ENCODE assay signal across 11 mouse cellular contexts in the genomic region with DNA sequence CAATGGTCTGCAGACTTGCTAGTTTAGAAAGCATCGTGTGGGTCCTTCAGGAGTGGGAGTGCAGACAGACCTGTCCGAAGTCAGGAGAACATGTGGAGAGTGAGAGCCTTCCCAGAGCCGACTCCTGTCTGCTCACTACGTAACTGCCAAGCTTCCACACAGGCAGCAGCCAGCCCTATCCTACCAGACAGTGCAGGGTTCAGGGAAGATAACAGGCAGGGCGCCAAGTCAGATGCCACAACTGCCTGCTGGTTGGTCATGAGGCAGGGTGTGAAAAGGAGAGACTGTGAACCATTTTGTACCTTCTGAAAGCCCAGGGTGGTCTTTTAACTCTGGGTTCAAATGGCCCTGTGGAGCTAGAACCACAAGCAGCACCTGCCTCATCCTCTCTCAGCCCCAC. TPM values are rescaled to one million over a fixed set of nuclear protein-coding genes. Genes with fewer than 3 reads are reported as not detected.
DNase-seq lines count a peak whose midpoint lies in the region; ATAC-seq and TF ChIP-seq lines count a peak whose summit lies in the region.
"Had no signal": no experiment of that assay in that cellular context is flagged by ENCODE, and none has a peak within 500 bp of the region (broad histone marks: within the 10 kb centered on the region; RNA-seq: fewer than 3 reads in every experiment).

No protein-coding gene starts in this region.

- peaks cover 15% of the 10 kb centered on the region for H3K4me1 ChIP-seq in heart, embryonic 11.5 days (ENCODE audit: control insufficient read depth, insufficient read depth, low read length)
- H3K4me1 ChIP-seq in lung, adult 2 months (ENCODE audit: control insufficient read depth, insufficient read depth, low read length), result peaks cover 5% of the 10 kb centered on the region

- H3K9me3 ChIP-seq in heart, embryonic 11.5 days (replicated peaks; ENCODE audit: control insufficient read depth, low read length), result no peaks in the 10 kb centered on the region

- H3K27me3 ChIP-seq in heart, embryonic 11.5 days (ENCODE audit: control insufficient read depth, insufficient read depth, low read length), result no peaks in the 10 kb centered on the region

- H3K9ac ChIP-seq in heart, embryonic 11.5 days (ENCODE audit: low read depth, low read length), result no peak overlapping the region

- peak; percentile 97 for DNase-seq in heart, adult 11 months
- DNase-seq in MN1 (ENCODE audit: low spot score), result peak; percentile 56
- DNase-seq in kidney, postnatal 36 days, result peak; percentile 89 to 93
- no peak for DNase-seq in testis, postnatal 10 days (ENCODE audit: low spot score)
- no peak for DNase-seq in lung, adult 2 months
- DNase-seq in adrenal gland, adult 8-10 months, result no peak
- DNase-seq: adrenal gland, adult 2 months had no signal

- no peak for TF ChIP-seq CTCF in lung, adult 2 months (IDR thresholded peaks at IDR 0.05; ENCODE audit: insufficient read depth, low read length)

- TF ChIP-seq POLR2A in lung, adult 2 months (IDR thresholded peaks at IDR 0.05; ENCODE audit: borderline replicate concordance, extremely low read depth, low read depth, low read length), result no peak

- no peak overlapping the region for H3K4me2 ChIP-seq in heart, embryonic 11.5 days

- WGBS in heart, embryonic 11.5 days (ENCODE audit: insufficient replicate concordance), result 58% methylated on average over 5 of the region's 5 CpGs
- 72% methylated on average over 5 of the region's 5 CpGs for WGBS in lung, adult 2 months

- peaks cover 3% of the 10 kb centered on the region; the same call in 1 of the 2 replicates for H3K36me3 ChIP-seq in heart, embryonic 11.5 days (ENCODE audit: control insufficient read depth, insufficient read depth, low read length)

- H3K27ac ChIP-seq in heart, embryonic 11.5 days (ENCODE audit: low read depth, low read length), result no peak overlapping the region

- ATAC-seq in heart, embryonic 11.5 days (replicated peaks; ENCODE audit: insufficient number of reproducible peaks, low FRiP score, low TSS enrichment), result no peak; the same call in 1 of the 2 replicates
- peak; percentile 80 for ATAC-seq in erythroid progenitor cell, adult 5-6 weeks (replicated peaks; ENCODE audit: low FRiP score, poor library complexity, severe bottlenecking)

- no peak overlapping the region for H3K4me3 ChIP-seq in heart, embryonic 11.5 days (ENCODE audit: low read depth, low read length)
- H3K4me3 ChIP-seq in lung, adult 2 months (replicated peaks; ENCODE audit: extremely low read depth, low read depth, low read length), result no peak overlapping the region

RNA-seq across cellular contexts. Expression of gene Oat, which starts 6.1 kb away (rescaled TPM):
- polyA plus RNA-seq in heart, embryonic 11.5 days (2014; fragmentation: Nextera tagmentation; extraction: Ambion mirVana), result 162 and 186 TPM in 2 replicates
- 20.9 and 22.2 TPM in 2 replicates for total RNA-seq in erythroid progenitor cell, adult 5-6 weeks (2015; ENCODE audit: low replicate concordance)
- total RNA-seq in erythroid progenitor cell, adult 5-6 weeks (2017; ENCODE audit: low replicate concordance), result 18.5 and 23.5 TPM in 2 replicates
- polyA plus RNA-seq in lung, adult 2 months (2012; rRNA removed), result 126 and 152 TPM in 2 replicates
- 100 to 1,000 TPM; 140 to 156 (median 148) TPM for total RNA-seq in adrenal gland, adult 8-10 months (2022)

RNA-seq across cellular contexts. Expression of gene Nkx1-2, which starts 29.4 kb away (rescaled TPM):
- 0.04 TPM in 1 of 2 replicates, not detected in the other for polyA plus RNA-seq in heart, embryonic 11.5 days (2014; fragmentation: Nextera tagmentation; extraction: Ambion mirVana)
- not detected in 2 replicates for total RNA-seq in erythroid progenitor cell, adult 5-6 weeks (2015; ENCODE audit: low replicate concordance)
- not detected in 2 replicates for total RNA-seq in erythroid progenitor cell, adult 5-6 weeks (2017; ENCODE audit: low replicate concordance)
- polyA plus RNA-seq in lung, adult 2 months (2012; rRNA removed), result not detected in 2 replicates
- not detected for total RNA-seq in adrenal gland, adult 8-10 months (2022)
- total RNA-seq: adrenal gland, adult 2 months had no signal
- polyA plus RNA-seq: adrenal gland, adult 2 months; large intestine, adult 2 months; lung, embryonic 16.5 days had no signal

RNA-seq across cellular contexts. Expression of gene Lhpp, which starts 40.4 kb away (rescaled TPM):
- polyA plus RNA-seq in heart, embryonic 11.5 days (2014; fragmentation: Nextera tagmentation; extraction: Ambion mirVana), result 21.2 and 21.9 TPM in 2 replicates
- 1.7 and 2.5 TPM in 2 replicates for total RNA-seq in erythroid progenitor cell, adult 5-6 weeks (2015; ENCODE audit: low replicate concordance)
- total RNA-seq in erythroid progenitor cell, adult 5-6 weeks (2017; ENCODE audit: low replicate concordance), result 1.8 and 3.6 TPM in 2 replicates
- polyA plus RNA-seq in lung, adult 2 months (2012; rRNA removed), result 12.4 and 17.1 TPM in 2 replicates
- 10 to 100 TPM; 26.7 to 38.0 (median 29.8) TPM for total RNA-seq in adrenal gland, adult 8-10 months (2022)

Comparison
In these comparisons a context has a peak if more than half of its experiments do, and no peak if none do; other contexts are left out.
1. DNase-seq: peak in heart, adult 11 months (single experiment), MN1 (single experiment) and kidney, postnatal 36 days (2 of 2); none in testis, postnatal 10 days (single experiment), lung, adult 2 months (single experiment) and adrenal gland, adult 8-10 months (single experiment).
2. RNA of gene Oat, which starts 6.1 kb away (total RNA-seq): 140 to 156 TPM in adrenal gland, adult 8-10 months; 18.5 to 23.5 TPM in erythroid progenitor cell, adult 5-6 weeks; every median in the first group is over 4 times any median in the second.
3. RNA of gene Lhpp, which starts 40.4 kb away (total RNA-seq): 26.7 to 38.0 TPM in adrenal gland, adult 8-10 months; 1.7 to 3.6 TPM in erythroid progenitor cell, adult 5-6 weeks; every median in the first group is over 4 times any median in the second.